Mouse (Mus musculus) intestine, postnatal 0 days (tissue): ENCODE data around the gene Pole2. TPM values are rescaled to one million over a fixed set of nuclear protein-coding genes. Genes with fewer than 3 reads are reported as not detected.

Experiments used
- ATAC-seq: fragments of 200-750 bp; cut with Nextera tagmentation; 2 replicates; pipeline ENCODE4 v1.8.0; 2017; ENCODE audit warnings: mild to moderate bottlenecking, moderate TSS enrichment, moderate library complexity
- H3K27ac ChIP-seq: fragments of 300-500 bp; sonication (generic); 2 replicates; pipeline ENCODE4 v1.5.1; 2014; ENCODE audit warnings: mild to moderate bottlenecking, low read depth, low read length, moderate library complexity
- H3K27me3 ChIP-seq: fragments of 300-500 bp; sonication (generic); replicated peaks from 2 replicates; pipeline ENCODE4 v1.6.1; 2014; ENCODE audit warnings: low read length, mixed read lengths; ENCODE audit not compliant: control insufficient read depth, insufficient read depth
- H3K36me3 ChIP-seq: fragments of 300-500 bp; sonication (generic); 2 replicates; pipeline ENCODE4 v1.6.1; 2014; ENCODE audit warnings: mild to moderate bottlenecking, moderate library complexity; ENCODE audit not compliant: control insufficient read depth, insufficient read depth
- H3K4me1 ChIP-seq: fragments of 300-500 bp; sonication (generic); replicated peaks from 2 replicates; pipeline ENCODE4 v1.6.1; 2014; ENCODE audit warnings: antibody characterized with exemption, low read length, mixed read lengths; ENCODE audit not compliant: control insufficient read depth, insufficient read depth
- H3K4me2 ChIP-seq: fragments of 300-500 bp; sonication (generic); replicated peaks from 2 replicates; pipeline ENCODE4 v1.6.1; 2014; ENCODE audit warnings: low read depth, mild to moderate bottlenecking, moderate library complexity
- H3K4me3 ChIP-seq: fragments of 300-500 bp; sonication (generic); 2 replicates; pipeline ENCODE4 v1.5.1; 2014; ENCODE audit warnings: low read depth, low read length
- H3K9ac ChIP-seq: fragments of 300-500 bp; sonication (generic); 2 replicates; pipeline ENCODE4 v1.6.1; 2014; ENCODE audit warnings: mild to moderate bottlenecking, low read depth, low read length
- H3K9me3 ChIP-seq: fragments of 300-500 bp; sonication (generic); 2 replicates; pipeline ENCODE4 v1.6.1; 2016; ENCODE audit warnings: mixed run types; ENCODE audit not compliant: control insufficient read depth
- CTCF ChIP-seq: sonication (generic); IDR thresholded peaks from 2 replicates; pipeline ENCODE4 v1.5.1; 2016; ENCODE audit warnings: low read depth, mild to moderate bottlenecking, control low read depth, antibody characterized with exemption, moderate library complexity
- WGBS: fragments of 180-500 bp; shearing (Covaris S2); extraction: QIAGEN DNeasy Blood & Tissue Kit; methylation state at CpG from one replicate; pipeline ENCODE4 v1.1.7; 2014; 5-methylcytosine and 5-hydroxymethylcytosine counted together
- polyA plus RNA-seq: library from polyadenylated mRNA; unstranded; fragments of >200 nt; fragmentation: Nextera tagmentation; extraction: Ambion mirVana; gene quantifications from 2 replicates; pipeline ENCODE4 v1.2.1, GENCODE M21; 2015

The Pole2 gene
- 5.4 and 6.7 TPM in 2 replicates for polyA plus RNA-seq

DNA sequence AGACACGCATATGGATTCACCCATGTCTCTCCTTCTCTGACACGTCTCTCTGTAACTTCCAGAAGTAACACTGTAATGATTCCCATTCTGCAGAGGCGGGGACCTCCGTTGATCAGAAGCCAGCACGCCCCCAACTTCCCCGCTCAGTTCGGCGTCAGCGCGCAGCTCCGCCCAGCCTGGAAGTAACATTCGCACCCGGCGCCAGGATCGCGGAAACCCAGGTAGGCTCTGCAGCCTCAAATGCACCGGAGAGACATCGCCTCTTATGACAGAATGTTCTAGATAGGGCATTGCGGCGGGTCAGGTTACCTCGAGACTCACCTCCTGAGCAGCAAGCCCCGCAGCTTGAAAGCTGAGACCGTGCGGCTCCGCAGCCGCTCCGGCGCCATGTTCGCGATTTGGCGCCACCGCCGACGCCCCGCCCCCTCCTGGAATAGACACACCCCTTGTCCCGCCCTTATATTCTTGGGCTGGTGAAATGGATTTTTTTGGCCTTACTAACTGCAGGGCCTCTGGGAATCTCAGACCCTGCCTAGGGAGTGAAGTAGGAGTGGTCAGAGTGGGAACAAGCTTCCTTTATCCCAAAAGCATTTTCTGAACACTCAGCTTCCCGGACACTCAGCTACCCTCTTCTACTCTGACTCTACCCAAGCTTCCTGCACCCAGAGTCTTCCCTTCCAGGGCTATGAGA, at the start of gene Pole2:
Gene Pole2, minus strand, starts transcription at position 420 of the 691 bp plus-strand sequence.
- Histone ChIP-seq H3K27me3 (no peaks in the 10 kb centered on the region), H3K36me3 (no peaks in the 10 kb centered on the region; the same call in 1 of the 2 replicates), H3K27ac (peak within 1 kb of the TSS; percentile 77; the same call in 1 of the 2 replicates), H3K4me1 (no peaks in the 10 kb centered on the region), H3K4me3 (peak within 1 kb of the TSS; percentile 86), H3K9ac (peak within 1 kb of the TSS; percentile 58), H3K4me2 (peak within 1 kb of the TSS; percentile 71), H3K9me3 (no peaks in the 10 kb centered on the region)
- no peak for TF ChIP-seq CTCF
- under 1% methylated on average over 37 of the region's 37 CpGs for WGBS
- peak; percentile 92 for ATAC-seq

DNA sequence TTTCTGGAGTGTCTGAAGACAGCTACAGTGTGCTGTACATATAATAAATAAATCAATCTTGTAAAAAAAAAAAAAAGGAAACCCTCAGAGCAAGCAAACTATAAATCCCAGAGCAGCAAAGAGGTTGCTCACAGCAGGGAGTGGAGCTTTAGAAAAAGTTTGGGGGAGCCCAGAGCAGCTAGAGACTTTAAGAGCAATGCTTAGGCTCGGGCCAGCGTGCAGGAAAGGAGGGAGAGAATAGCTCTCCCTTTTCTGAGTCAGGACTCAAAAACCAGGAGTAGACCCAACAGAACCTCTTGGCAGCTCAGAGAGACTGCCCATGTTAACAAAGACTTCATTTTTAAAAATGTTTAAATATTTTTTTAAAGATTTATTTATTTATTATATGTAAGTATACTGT, 41.0 kb upstream of the Pole2 start:
- 84% methylated on average over 2 of the region's 2 CpGs for WGBS

DNA sequence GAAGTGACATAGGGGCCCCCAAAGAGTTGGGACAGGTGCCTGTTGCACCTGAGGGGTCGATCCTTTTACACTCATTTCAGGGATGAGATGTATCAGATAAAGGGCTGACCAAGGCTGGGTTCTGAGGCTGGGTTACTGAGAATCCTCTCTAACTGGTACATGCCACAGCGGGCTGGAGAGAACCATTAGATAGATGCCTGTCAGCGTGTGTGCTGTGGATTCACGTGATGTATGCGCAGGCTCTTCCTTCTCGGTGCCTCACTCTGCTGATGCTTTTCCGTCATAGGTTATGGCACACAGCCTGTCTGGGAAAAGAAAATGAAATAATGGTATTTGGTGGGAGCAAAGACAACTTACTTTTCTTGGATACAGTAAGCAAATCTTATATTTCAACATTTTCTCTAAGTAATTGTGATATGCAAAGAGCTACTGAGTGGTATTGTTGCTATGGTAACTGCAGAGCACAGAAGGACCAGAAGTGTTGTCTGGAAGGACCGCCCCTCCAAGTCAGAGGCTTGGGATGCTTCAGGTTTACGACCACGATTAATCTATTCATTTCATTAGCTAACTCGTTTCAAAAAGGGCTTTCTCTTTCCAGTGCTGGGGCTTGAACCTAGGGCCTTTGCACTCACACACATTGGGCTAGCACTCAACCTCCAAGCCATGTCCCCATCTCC, 40.1 kb upstream of the Pole2 start:
- no peak for TF ChIP-seq CTCF
- H3K4me1 ChIP-seq = no peaks in the 10 kb centered on the region
- H3K27me3 ChIP-seq = no peaks in the 10 kb centered on the region
- no peak overlapping the region for H3K9ac ChIP-seq
- no peaks in the 10 kb centered on the region for H3K9me3 ChIP-seq
- 75% methylated on average over 11 of the region's 11 CpGs for WGBS
- no peak overlapping the region for H3K27ac ChIP-seq
- no peak overlapping the region for H3K4me2 ChIP-seq
- no peak for ATAC-seq
- no peak overlapping the region for H3K4me3 ChIP-seq
- no peaks in the 10 kb centered on the region for H3K36me3 ChIP-seq

More for the DNA sequence above, 41.0 kb upstream of the Pole2 start:
- ATAC-seq = no peak
- Histone ChIP-seq H3K36me3 (no peaks in the 10 kb centered on the region), H3K9ac (no peak overlapping the region), H3K4me3 (no peak overlapping the region), H3K9me3 (no peaks in the 10 kb centered on the region), H3K4me2 (no peak overlapping the region), H3K27me3 (no peaks in the 10 kb centered on the region), H3K27ac (no peak overlapping the region), H3K4me1 (no peaks in the 10 kb centered on the region)
- no peak for TF ChIP-seq CTCF

DNA sequence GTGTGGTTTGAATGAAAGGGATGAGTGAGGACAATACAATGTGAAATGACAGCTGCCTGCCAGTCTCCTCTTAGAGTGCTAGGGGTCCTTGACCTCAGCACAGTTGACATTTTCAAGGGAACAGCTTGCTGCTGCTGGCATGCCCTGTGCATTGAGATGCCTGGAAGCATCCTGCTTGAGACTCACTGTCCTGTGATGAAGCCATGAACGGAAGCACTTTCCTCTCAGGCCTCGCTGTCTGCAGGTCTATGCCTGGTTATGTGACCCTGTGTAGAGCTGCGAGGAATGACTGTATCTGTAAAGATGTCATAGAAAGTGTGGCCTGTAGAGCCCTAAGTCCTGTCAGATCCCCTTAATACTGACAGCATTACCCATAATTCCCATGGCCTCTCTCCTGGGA, 37.0 kb upstream of the Pole2 start:
- WGBS = 85% methylated on average over 3 of the region's 3 CpGs
- no peak for ATAC-seq
- TF ChIP-seq CTCF = no peak

DNA sequence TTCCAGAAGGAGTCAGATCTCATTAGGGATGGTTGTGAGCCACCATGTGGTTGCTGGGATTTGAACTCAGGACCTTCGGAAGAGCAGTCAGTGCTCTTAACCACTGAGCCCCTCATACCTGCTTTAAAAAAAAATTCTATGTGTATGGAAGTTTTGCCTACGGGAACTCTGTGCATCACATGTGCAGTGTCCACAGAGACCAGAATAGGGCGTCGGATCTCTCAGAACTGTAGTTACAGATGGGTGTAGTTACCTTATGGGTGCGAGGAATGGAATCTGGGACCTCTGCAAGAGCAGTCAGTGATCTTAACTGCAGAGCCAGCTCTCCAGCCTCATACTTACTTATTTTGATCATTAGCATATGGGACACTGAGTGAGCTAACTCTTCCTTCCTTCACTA, 34.3 kb upstream of the Pole2 start:
- Histone ChIP-seq H3K36me3 (no peaks in the 10 kb centered on the region), H3K27ac (no peak overlapping the region), H3K9ac (no peak overlapping the region), H3K4me2 (no peak overlapping the region), H3K27me3 (no peaks in the 10 kb centered on the region), H3K9me3 (no peaks in the 10 kb centered on the region), H3K4me3 (no peak overlapping the region), H3K4me1 (no peaks in the 10 kb centered on the region)
- TF ChIP-seq CTCF = no peak
- WGBS = 91% methylated on average over 5 of the region's 5 CpGs
- ATAC-seq = no peak

More for the DNA sequence above, 37.0 kb upstream of the Pole2 start:
- H3K27me3 ChIP-seq = no peaks in the 10 kb centered on the region
- no peak overlapping the region for H3K4me2 ChIP-seq
- H3K27ac ChIP-seq = no peak overlapping the region
- H3K4me3 ChIP-seq = no peak overlapping the region
- H3K36me3 ChIP-seq = no peaks in the 10 kb centered on the region
- H3K9me3 ChIP-seq = no peaks in the 10 kb centered on the region
- H3K9ac ChIP-seq = no peak overlapping the region
- H3K4me1 ChIP-seq = no peaks in the 10 kb centered on the region

DNA sequence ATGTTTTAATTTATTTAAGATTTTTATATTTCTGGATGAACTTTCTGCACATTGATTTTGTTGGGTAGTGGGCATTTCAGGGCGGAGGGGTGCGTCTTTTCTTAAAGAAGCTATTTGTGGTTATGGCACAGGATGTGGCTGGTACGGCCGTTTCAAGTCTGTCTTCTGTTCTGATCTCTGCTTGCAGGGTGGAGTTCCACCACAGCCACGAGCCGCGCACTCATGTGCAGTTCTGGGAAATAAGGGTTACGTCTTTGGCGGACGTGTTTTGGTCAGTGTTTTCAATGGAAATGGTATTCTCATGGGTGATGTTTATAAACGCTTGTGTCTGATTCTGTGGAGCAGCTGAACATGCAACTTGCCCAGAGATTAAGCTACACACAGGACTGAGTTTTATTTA, 29.8 kb upstream of the Pole2 start:
- H3K4me2 ChIP-seq = no peak overlapping the region
- H3K27ac ChIP-seq = no peak overlapping the region
- WGBS = 83% methylated on average over 11 of the region's 11 CpGs
- no peaks in the 10 kb centered on the region for H3K4me1 ChIP-seq
- H3K9me3 ChIP-seq = no peaks in the 10 kb centered on the region
- no peak overlapping the region for H3K9ac ChIP-seq
- no peaks in the 10 kb centered on the region for H3K27me3 ChIP-seq
- no peak for ATAC-seq
- H3K4me3 ChIP-seq = no peak overlapping the region
- H3K36me3 ChIP-seq = no peaks in the 10 kb centered on the region
- no peak for TF ChIP-seq CTCF
